Mouse (Mus musculus) kidney, adult 2 months (tissue): Measurements from ENCODE around the gene Nlrp1b.

Experiments used
- CTCF ChIP-seq: fragments of 200-500 bp; conservative IDR thresholded peaks from 2 replicates; pipeline ENCODE4 v1.5.1; 2011; ENCODE audit warnings: low read depth, mild to moderate bottlenecking, control low read depth, low read length, moderate library complexity, mixed read lengths; ENCODE audit not compliant: insufficient read depth, insufficient read length
- POLR2A ChIP-seq: fragments of 200-500 bp; IDR thresholded peaks from one replicate; pipeline ENCODE4 v1.6.1; 2011; ENCODE audit warnings: low read depth, low read length, control low read depth

DNA sequence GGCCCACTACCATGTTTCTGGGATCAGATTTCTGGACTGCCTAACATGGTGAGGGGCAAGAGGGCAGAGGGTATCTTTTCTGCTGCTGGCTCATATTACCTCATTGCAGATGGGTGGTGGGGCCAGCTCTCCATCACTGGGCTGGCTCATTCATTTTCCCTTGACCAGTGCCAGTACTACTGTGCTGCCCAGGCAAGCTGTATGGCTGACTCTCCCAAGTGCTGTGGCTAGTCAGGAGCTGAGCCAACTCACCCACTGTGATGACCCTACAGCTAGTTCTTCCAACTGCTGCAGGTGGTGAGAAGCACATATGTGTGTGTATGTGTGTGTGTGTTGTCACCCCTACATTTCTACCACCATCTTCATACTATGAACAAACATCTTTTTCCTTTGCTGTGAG, 126.6 kb downstream of the Nlrp1b start:
- TF ChIP-seq POLR2A = no peak
- no peak for TF ChIP-seq CTCF
